Comparison of ENCODE assay signal across 8 mouse cellular contexts in the genomic region with DNA sequence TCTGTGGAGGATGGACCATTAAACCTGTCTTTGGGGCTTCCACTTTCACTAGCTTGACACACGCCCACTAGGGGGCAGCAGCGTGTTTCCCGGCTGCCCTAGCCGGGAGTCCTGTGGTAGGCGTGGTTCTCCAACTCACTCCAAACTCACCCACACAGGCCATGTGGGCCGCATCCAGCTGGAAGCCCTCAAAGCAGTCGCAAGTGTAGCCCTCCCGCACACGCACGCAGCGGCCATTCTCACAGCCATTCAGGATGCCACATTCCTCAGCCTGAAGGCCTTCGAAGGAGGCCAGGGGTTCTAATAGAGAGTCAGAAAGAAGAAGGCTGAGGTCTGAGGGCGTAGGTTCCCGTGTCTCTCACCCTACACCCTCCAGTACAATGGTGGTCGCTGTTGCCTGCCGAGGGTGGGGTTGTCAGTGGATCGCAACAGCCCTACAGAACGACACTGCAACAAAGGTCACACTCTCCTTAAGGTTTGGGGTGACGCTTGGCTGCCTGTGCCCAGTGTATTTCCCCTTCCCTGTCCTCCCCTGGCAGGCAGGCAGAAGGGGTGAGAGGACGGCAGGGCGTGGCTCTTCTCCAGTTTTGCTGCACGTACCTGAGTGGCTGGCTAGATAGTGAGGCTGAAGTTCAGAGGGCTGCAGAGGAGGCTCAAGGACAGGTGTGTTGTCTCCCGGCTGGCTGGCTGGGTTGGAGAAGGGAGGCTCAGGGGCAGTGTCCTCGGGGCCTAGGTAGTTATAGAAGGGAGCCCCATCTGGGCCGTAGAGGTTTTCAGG. TPM values are rescaled to one million over a fixed set of nuclear protein-coding genes. Genes with fewer than 3 reads are reported as not detected.
DNase-seq lines count a peak whose midpoint lies in the region; ATAC-seq and TF ChIP-seq lines count a peak whose summit lies in the region.

No protein-coding gene starts in this region.

- no peak overlapping the region for H3K9ac ChIP-seq in ES-Bruce4 (ENCODE audit: low read depth, poor library complexity, severe bottlenecking)
- no peak overlapping the region for H3K9ac ChIP-seq in forebrain, embryonic 13.5 days
- H3K9ac ChIP-seq in liver, embryonic 15.5 days = no peak overlapping the region
- H3K9ac ChIP-seq in neural tube, embryonic 12.5 days = no peak overlapping the region
- no peak overlapping the region for H3K9ac ChIP-seq in stomach, postnatal 0 days (ENCODE audit: low read length)

- no peaks in the 10 kb centered on the region for H3K36me3 ChIP-seq in ES-Bruce4 (ENCODE audit: control insufficient read depth, insufficient read depth, low read length, poor library complexity, severe bottlenecking)
- H3K36me3 ChIP-seq in forebrain, embryonic 13.5 days (ENCODE audit: poor library complexity, severe bottlenecking) = no peaks in the 10 kb centered on the region
- H3K36me3 ChIP-seq in liver, embryonic 15.5 days (replicated peaks) = no peaks in the 10 kb centered on the region
- H3K36me3 ChIP-seq in neural tube, embryonic 12.5 days = no peaks in the 10 kb centered on the region
- no peaks in the 10 kb centered on the region for H3K36me3 ChIP-seq in stomach, postnatal 0 days (ENCODE audit: control insufficient read depth, insufficient read depth, low read length)

- DNase-seq in c-Kit-positive CD71-positive TER-119-positive erythroid progenitor cells, embryonic 14.5 days (ENCODE audit: low spot score) = peak; percentile 89
- peak; percentile 91 to 95 for DNase-seq in heart, postnatal 10 days
- DNase-seq in kidney, postnatal 4 days = peak; percentile 96
- DNase-seq in stomach, postnatal 0 days (ENCODE audit: low spot score) = peak; percentile 92

- ATAC-seq in forebrain, embryonic 13.5 days = peak; percentile 77
- ATAC-seq in liver, embryonic 15.5 days (ENCODE audit: insufficient read depth) = peak; percentile 65
- peak; percentile 58; the same call in 1 of the 2 replicates for ATAC-seq in neural tube, embryonic 12.5 days (ENCODE audit: low FRiP score, low read depth)
- ATAC-seq in stomach, postnatal 0 days (ENCODE audit: low FRiP score, low TSS enrichment) = peak; percentile 88

- no peak for TF ChIP-seq POLR2A in ES-Bruce4 (IDR thresholded peaks at IDR 0.05; ENCODE audit: insufficient read depth, low read length)

- peak; percentile 98 for TF ChIP-seq CTCF in ES-Bruce4 (IDR thresholded peaks at IDR 0.05; ENCODE audit: low read depth, low read length)
- TF ChIP-seq CTCF in stomach, postnatal 0 days (IDR thresholded peaks at IDR 0.05; ENCODE audit: low read depth) = peak; percentile 99

- H3K4me2 ChIP-seq in forebrain, embryonic 13.5 days = peak overlapping the region; percentile 33
- peak overlapping the region; percentile 41 for H3K4me2 ChIP-seq in liver, embryonic 15.5 days
- H3K4me2 ChIP-seq in neural tube, embryonic 12.5 days (replicated peaks) = peak overlapping the region; percentile 31
- peak overlapping the region; percentile 44 for H3K4me2 ChIP-seq in stomach, postnatal 0 days (replicated peaks; ENCODE audit: low read depth)

- H3K4me1 ChIP-seq in ES-Bruce4 (ENCODE audit: control insufficient read depth, insufficient read depth, low read length) = no peaks in the 10 kb centered on the region
- peaks cover 3% of the 10 kb centered on the region; the same call in 1 of the 2 replicates for H3K4me1 ChIP-seq in forebrain, embryonic 13.5 days
- peaks cover 12% of the 10 kb centered on the region for H3K4me1 ChIP-seq in liver, embryonic 15.5 days (replicated peaks)
- no peaks in the 10 kb centered on the region for H3K4me1 ChIP-seq in neural tube, embryonic 12.5 days
- H3K4me1 ChIP-seq in stomach, postnatal 0 days (replicated peaks; ENCODE audit: control insufficient read depth, insufficient read depth) = peaks cover 2% of the 10 kb centered on the region; the same call in 1 of the 2 replicates

- H3K4me3 ChIP-seq in ES-Bruce4 (ENCODE audit: low read depth, low read length) = no peak overlapping the region
- H3K4me3 ChIP-seq in forebrain, embryonic 13.5 days = 0 out of 2 replicates have a peak overlapping the region, but pooled peaks have one; percentile 6
- no peak overlapping the region for H3K4me3 ChIP-seq in liver, embryonic 15.5 days (replicated peaks)
- no peak overlapping the region for H3K4me3 ChIP-seq in neural tube, embryonic 12.5 days
- H3K4me3 ChIP-seq in stomach, postnatal 0 days (ENCODE audit: low read depth, low read length) = 0 out of 2 replicates have a peak overlapping the region, but pooled peaks have one; percentile 2

- H3K27me3 ChIP-seq in ES-Bruce4 (ENCODE audit: control insufficient read depth, insufficient read depth, low read length, poor library complexity, severe bottlenecking) = no peaks in the 10 kb centered on the region
- no peaks in the 10 kb centered on the region for H3K27me3 ChIP-seq in forebrain, embryonic 13.5 days
- H3K27me3 ChIP-seq in liver, embryonic 15.5 days = peaks cover 12% of the 10 kb centered on the region; the same call in 1 of the 2 replicates
- H3K27me3 ChIP-seq in neural tube, embryonic 12.5 days (replicated peaks) = no peaks in the 10 kb centered on the region
- no peaks in the 10 kb centered on the region for H3K27me3 ChIP-seq in stomach, postnatal 0 days (ENCODE audit: control insufficient read depth, insufficient read depth, low read length)

- 34% methylated on average over 25 of the region's 25 CpGs for WGBS in forebrain, embryonic 13.5 days
- 24% methylated on average over 25 of the region's 25 CpGs for WGBS in liver, embryonic 15.5 days (ENCODE audit: insufficient replicate concordance)
- WGBS in neural tube, embryonic 12.5 days = 35% methylated on average over 25 of the region's 25 CpGs
- WGBS in stomach, postnatal 0 days = 22% methylated on average over 25 of the region's 25 CpGs

- TF ChIP-seq EP300 in ES-Bruce4 (IDR thresholded peaks at IDR 0.05; ENCODE audit: insufficient read depth, low read depth, low read length) = no peak
- no peak for TF ChIP-seq EP300 in stomach, postnatal 0 days (optimal IDR thresholded peaks at IDR 0.05)

- intact Hi-C loops in heart, postnatal 10 days (cut with DNase I) = loop anchor here (2.0 to 5.0 kb wide), 2 partner anchors 93 to 248 kb away; a partner anchor contains a TSS

- no peaks in the 10 kb centered on the region for H3K9me3 ChIP-seq in ES-Bruce4 (replicated peaks; ENCODE audit: control insufficient read depth, insufficient read depth, low read length, poor library complexity, severe bottlenecking)
- no peaks in the 10 kb centered on the region for H3K9me3 ChIP-seq in forebrain, embryonic 13.5 days (replicated peaks)
- no peaks in the 10 kb centered on the region for H3K9me3 ChIP-seq in liver, embryonic 15.5 days (replicated peaks)
- H3K9me3 ChIP-seq in neural tube, embryonic 12.5 days = no peaks in the 10 kb centered on the region
- H3K9me3 ChIP-seq in stomach, postnatal 0 days (ENCODE audit: control insufficient read depth, low read length) = no peaks in the 10 kb centered on the region

- H3K27ac ChIP-seq in ES-Bruce4 (ENCODE audit: insufficient read depth, low read length) = no peak overlapping the region
- no peak overlapping the region for H3K27ac ChIP-seq in forebrain, embryonic 13.5 days
- no peak overlapping the region for H3K27ac ChIP-seq in liver, embryonic 15.5 days (replicated peaks)
- H3K27ac ChIP-seq in neural tube, embryonic 12.5 days = no peak overlapping the region
- no peak overlapping the region for H3K27ac ChIP-seq in stomach, postnatal 0 days (replicated peaks)

RNA-seq across cellular contexts. Expression of a gene that starts 11.7 kb away (rescaled TPM):
- 44.4 and 46.1 TPM in 2 replicates for polyA plus RNA-seq in ES-Bruce4 (2011; ENCODE audit: insufficient read depth, insufficient read length, low read depth, missing spikeins)
- 168 and 171 TPM in 2 replicates for polyA plus RNA-seq in forebrain, embryonic 13.5 days (2015; fragmentation: Nextera tagmentation; extraction: Ambion mirVana)
- total RNA-seq in heart, postnatal 10 days (2021) = 10 to 100 TPM; 71.1 to 76.2 TPM
- 99.5 and 100.0 TPM in 2 replicates for polyA plus RNA-seq in liver, embryonic 15.5 days (2015; fragmentation: Nextera tagmentation; extraction: Ambion mirVana)
- polyA plus RNA-seq in neural tube, embryonic 12.5 days (2016; fragmentation: Nextera tagmentation; extraction: Ambion mirVana) = 156 and 158 TPM in 2 replicates
- polyA plus RNA-seq in stomach, postnatal 0 days (2015; fragmentation: Nextera tagmentation; extraction: Ambion mirVana) = 73.0 and 75.2 TPM in 2 replicates

RNA-seq across cellular contexts. Expression of a gene that starts 11.8 kb away (rescaled TPM):
- 156 and 180 TPM in 2 replicates for polyA plus RNA-seq in ES-Bruce4 (2011; ENCODE audit: insufficient read depth, insufficient read length, low read depth, missing spikeins)
- polyA plus RNA-seq in forebrain, embryonic 13.5 days (2015; fragmentation: Nextera tagmentation; extraction: Ambion mirVana) = 85.8 and 89.8 TPM in 2 replicates
- total RNA-seq in heart, postnatal 10 days (2021) = 10 to 100 TPM; 38.8 to 41.4 TPM
- polyA plus RNA-seq in liver, embryonic 15.5 days (2015; fragmentation: Nextera tagmentation; extraction: Ambion mirVana) = 26.0 TPM in 2 replicates
- 81.5 and 87.1 TPM in 2 replicates for polyA plus RNA-seq in neural tube, embryonic 12.5 days (2016; fragmentation: Nextera tagmentation; extraction: Ambion mirVana)
- 49.0 and 49.4 TPM in 2 replicates for polyA plus RNA-seq in stomach, postnatal 0 days (2015; fragmentation: Nextera tagmentation; extraction: Ambion mirVana)

Comparison
In these comparisons a context has a peak if more than half of its experiments do, and no peak if none do; other contexts are left out.
1. H3K4me3 ChIP-seq: peak in forebrain, embryonic 13.5 days (single experiment) and stomach, postnatal 0 days (single experiment); none in ES-Bruce4 (single experiment), liver, embryonic 15.5 days (single experiment) and neural tube, embryonic 12.5 days (single experiment).
2. Peak in every context shown above with its lines, with median percentiles within 50 percentile points of each other: DNase-seq, ATAC-seq and H3K4me2 ChIP-seq.